Mouse (Mus musculus) heart, embryonic 11.5 days (tissue): ENCODE data around the gene Calcb. TPM values are rescaled to one million over a fixed set of nuclear protein-coding genes. Genes with fewer than 3 reads are reported as not detected.
A peak's percentile ranks its signal among the peaks of the same experiment; 100 is the strongest.

ENCODE experiments used
- ATAC-seq: fragments of 200-750 bp; cut with Nextera tagmentation; replicated peaks from 2 replicates; pipeline ENCODE4 v1.8.0; 2017; ENCODE audit warnings: moderate library complexity; ENCODE audit not compliant: insufficient number of reproducible peaks, low FRiP score, low TSS enrichment
- H3K27ac ChIP-seq: fragments of 300-500 bp; sonication (generic); 2 replicates; pipeline ENCODE4 v1.5.1; 2014; ENCODE audit warnings: mild to moderate bottlenecking, low read depth, low read length
- H3K27me3 ChIP-seq: fragments of 300-500 bp; sonication (generic); 2 replicates; pipeline ENCODE4 v1.6.1; 2014; ENCODE audit warnings: mild to moderate bottlenecking, low read length, mixed read lengths; ENCODE audit not compliant: control insufficient read depth, insufficient read depth
- H3K36me3 ChIP-seq: fragments of 300-500 bp; sonication (generic); 2 replicates; pipeline ENCODE4 v1.6.1; 2014; ENCODE audit warnings: mild to moderate bottlenecking, low read length, moderate library complexity, mixed read lengths; ENCODE audit not compliant: control insufficient read depth, insufficient read depth
- H3K4me1 ChIP-seq: fragments of 300-500 bp; sonication (generic); 2 replicates; pipeline ENCODE4 v1.6.1; 2014; ENCODE audit warnings: low read length; ENCODE audit not compliant: control insufficient read depth, insufficient read depth
- H3K4me2 ChIP-seq: fragments of 300-500 bp; sonication (generic); 2 replicates; pipeline ENCODE4 v1.6.1; 2014; ENCODE audit warnings: mild to moderate bottlenecking, moderate library complexity
- H3K4me3 ChIP-seq: fragments of 300-500 bp; sonication (generic); 2 replicates; pipeline ENCODE4 v1.5.1; 2014; ENCODE audit warnings: low read depth, low read length
- H3K9ac ChIP-seq: fragments of 300-500 bp; sonication (generic); 2 replicates; pipeline ENCODE4 v1.6.1; 2014; ENCODE audit warnings: mild to moderate bottlenecking, low read depth, low read length, moderate library complexity
- H3K9me3 ChIP-seq: fragments of 300-500 bp; sonication (generic); replicated peaks from 2 replicates; pipeline ENCODE4 v1.6.1; 2016; ENCODE audit warnings: low read length; ENCODE audit not compliant: control insufficient read depth
- WGBS: fragments of 180-500 bp; shearing (Covaris S2); extraction: QIAGEN DNeasy Blood & Tissue Kit; methylation state at CpG from one replicate; pipeline ENCODE4 v1.1.7; 2014; ENCODE audit not compliant: insufficient replicate concordance; 5-methylcytosine and 5-hydroxymethylcytosine counted together
- polyA plus RNA-seq: library from polyadenylated mRNA; unstranded; fragments of >200 nt; fragmentation: Nextera tagmentation; extraction: Ambion mirVana; gene quantifications from 2 replicates; pipeline ENCODE4 v1.2.1, GENCODE M21; 2014

Gene Calcb
- polyA plus RNA-seq, result 0.17 TPM in 1 of 2 replicates, not detected in the other

DNA sequence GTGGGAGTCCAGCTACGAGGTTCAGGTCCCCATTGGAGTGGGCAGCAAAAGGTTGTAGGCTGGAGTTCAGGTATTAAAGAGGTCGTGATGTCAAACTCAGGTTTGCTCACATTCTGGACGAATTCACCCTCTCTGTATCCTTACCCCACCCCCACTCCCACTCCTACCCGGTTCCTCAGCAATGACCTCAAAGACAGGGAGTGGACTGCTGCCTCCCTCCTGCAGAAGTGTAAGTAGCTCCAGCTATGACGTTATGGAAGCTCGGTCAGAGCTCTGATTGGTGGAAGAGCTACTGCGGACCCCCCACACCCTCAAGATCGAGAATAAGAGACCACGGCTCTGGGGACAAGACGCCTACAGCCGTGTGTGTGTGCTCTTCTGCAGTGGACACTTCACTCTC lies at the start of gene Calcb:
Gene Calcb, plus strand, starts transcription at position 344 of the 400 bp plus-strand sequence.
- no peak within 1 kb of the TSS for H3K27ac ChIP-seq
- H3K9ac ChIP-seq, result no peak within 1 kb of the TSS
- H3K4me2 ChIP-seq, result peak within 1 kb of the TSS; percentile 59
- no peaks in the 10 kb centered on the region for H3K36me3 ChIP-seq
- no peaks in the 10 kb centered on the region for H3K9me3 ChIP-seq
- WGBS, result 5% methylated on average over 11 of the region's 11 CpGs
- H3K4me1 ChIP-seq, result peaks cover 11% of the 10 kb centered on the region
- H3K27me3 ChIP-seq, result peaks cover 43% of the 10 kb centered on the region
- no peak for ATAC-seq
- H3K4me3 ChIP-seq, result peak within 1 kb of the TSS; percentile 28

DNA sequence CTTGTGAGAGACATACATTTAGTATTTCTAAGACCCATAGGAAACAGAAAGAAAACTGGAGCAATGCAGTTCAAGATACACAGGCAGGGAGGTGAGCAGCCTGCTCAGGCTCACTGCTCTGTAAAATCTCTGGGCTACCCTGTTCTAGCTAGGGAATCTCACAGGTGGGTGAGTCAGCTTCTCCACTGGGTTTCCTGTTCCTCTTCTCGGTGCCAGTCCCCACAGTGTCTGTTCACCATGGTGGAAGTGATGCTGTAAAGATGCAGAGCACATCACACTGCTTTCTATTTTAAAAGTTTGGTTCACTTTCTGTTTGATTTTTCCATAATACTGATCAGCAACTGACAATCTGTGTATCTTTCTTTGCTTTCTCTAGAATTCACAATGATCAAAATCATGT lies 47.0 kb upstream of the Calcb start:
- H3K4me3 ChIP-seq, result no peak overlapping the region

DNA sequence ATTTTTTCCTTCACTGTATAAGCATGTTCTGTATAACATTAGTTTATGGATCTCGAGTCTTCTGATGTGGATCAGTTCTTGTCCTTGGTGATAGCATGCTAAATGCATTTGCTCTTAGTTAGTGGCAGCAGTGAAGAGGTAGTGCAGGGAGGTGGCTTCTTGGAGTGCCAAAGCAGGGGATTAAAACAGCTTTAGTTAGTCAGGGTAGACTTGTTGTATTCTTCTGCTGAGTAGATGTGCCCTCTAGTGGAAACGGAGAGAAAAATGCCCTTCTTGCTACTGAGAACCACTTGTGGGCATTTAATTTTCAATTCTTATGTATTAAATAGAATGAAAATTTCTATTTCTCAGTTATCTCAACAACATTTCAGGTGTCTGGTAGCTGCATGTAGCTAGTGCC lies 45.7 kb upstream of the Calcb start:
- no peaks in the 10 kb centered on the region for H3K9me3 ChIP-seq
- H3K4me1 ChIP-seq, result no peaks in the 10 kb centered on the region
- no peak overlapping the region for H3K27ac ChIP-seq
- no peaks in the 10 kb centered on the region for H3K36me3 ChIP-seq
- no peak overlapping the region for H3K4me3 ChIP-seq
- 25% methylated on average over 2 of the region's 2 CpGs for WGBS
- no peaks in the 10 kb centered on the region for H3K27me3 ChIP-seq
- no peak overlapping the region for H3K4me2 ChIP-seq
- H3K9ac ChIP-seq, result no peak overlapping the region
- no peak for ATAC-seq

More for the DNA sequence above, 47.0 kb upstream of the Calcb start:
- H3K4me1 ChIP-seq, result no peaks in the 10 kb centered on the region
- H3K27ac ChIP-seq, result no peak overlapping the region
- no peak overlapping the region for H3K9ac ChIP-seq
- H3K36me3 ChIP-seq, result no peaks in the 10 kb centered on the region
- no peaks in the 10 kb centered on the region for H3K9me3 ChIP-seq
- no peak for ATAC-seq
- H3K27me3 ChIP-seq, result no peaks in the 10 kb centered on the region
- no peak overlapping the region for H3K4me2 ChIP-seq
- 61% methylated on average over 1 of the region's 1 CpGs for WGBS

- Histone ChIP-seq H3K4me1 (no peaks in the 10 kb centered on the region), H3K9me3 (no peaks in the 10 kb centered on the region), H3K4me3 (no peak overlapping the region), H3K27me3 (no peaks in the 10 kb centered on the region), H3K27ac (no peak overlapping the region), H3K36me3 (no peaks in the 10 kb centered on the region), H3K9ac (no peak overlapping the region), H3K4me2 (no peak overlapping the region)
- no peak for ATAC-seq
Measured at GRCm38 (mm10) chr7:114692339-114692738, 26.1 kb upstream of the Calcb start.

DNA sequence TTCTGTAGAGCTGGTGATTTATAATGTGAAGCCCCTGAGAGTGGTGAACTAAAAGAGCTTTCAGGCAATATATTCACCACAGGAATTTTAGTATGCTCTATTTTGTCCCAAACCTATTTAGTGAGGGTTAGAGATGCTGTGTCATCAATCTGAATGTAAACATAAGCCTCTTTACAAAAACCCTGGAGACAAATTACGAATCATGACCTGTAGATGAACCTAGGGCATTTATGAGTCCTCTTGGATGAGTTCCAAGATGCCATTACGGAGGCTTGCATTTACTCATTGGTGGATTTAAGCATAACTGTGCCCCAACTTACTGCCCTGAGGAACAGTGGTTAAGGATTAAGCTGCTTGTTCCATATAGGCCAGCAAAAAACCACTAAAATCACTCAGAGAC lies 17.6 kb upstream of the Calcb start:
- H3K4me2 ChIP-seq, result no peak overlapping the region
- no peaks in the 10 kb centered on the region for H3K36me3 ChIP-seq
- H3K27ac ChIP-seq, result no peak overlapping the region
- no peak overlapping the region for H3K4me3 ChIP-seq
- no peaks in the 10 kb centered on the region for H3K27me3 ChIP-seq
- ATAC-seq, result no peak
- 58% methylated on average over 2 of the region's 2 CpGs for WGBS
- no peaks in the 10 kb centered on the region for H3K4me1 ChIP-seq
- H3K9ac ChIP-seq, result no peak overlapping the region
- no peaks in the 10 kb centered on the region for H3K9me3 ChIP-seq

DNA sequence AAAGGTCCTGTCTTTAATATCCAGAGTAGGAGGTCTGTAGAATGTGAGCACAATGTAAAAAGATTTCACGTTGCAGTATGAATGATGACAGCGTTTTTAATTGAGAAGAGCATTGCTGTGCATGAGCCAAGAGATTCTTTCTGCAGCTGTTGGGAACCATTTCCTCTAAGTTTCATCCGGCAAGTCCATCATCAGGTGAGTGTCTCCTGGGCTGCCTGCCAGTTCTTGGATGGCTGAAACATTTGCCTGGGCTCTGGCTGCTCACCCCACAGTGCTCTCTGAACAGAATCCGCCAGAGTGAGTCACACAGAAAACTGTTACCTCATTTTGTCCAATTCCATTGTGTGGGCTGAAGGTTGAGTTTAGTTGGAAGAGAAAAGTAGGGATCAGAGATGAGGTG lies 11.7 kb upstream of the Calcb start:
- no peaks in the 10 kb centered on the region for H3K9me3 ChIP-seq
- no peak overlapping the region for H3K27ac ChIP-seq
- no peak overlapping the region for H3K9ac ChIP-seq
- H3K4me2 ChIP-seq, result no peak overlapping the region
- 78% methylated on average over 4 of the region's 4 CpGs for WGBS
- no peaks in the 10 kb centered on the region for H3K27me3 ChIP-seq
- no peak overlapping the region for H3K4me3 ChIP-seq
- no peak for ATAC-seq
- no peaks in the 10 kb centered on the region for H3K36me3 ChIP-seq
- no peaks in the 10 kb centered on the region for H3K4me1 ChIP-seq

DNA sequence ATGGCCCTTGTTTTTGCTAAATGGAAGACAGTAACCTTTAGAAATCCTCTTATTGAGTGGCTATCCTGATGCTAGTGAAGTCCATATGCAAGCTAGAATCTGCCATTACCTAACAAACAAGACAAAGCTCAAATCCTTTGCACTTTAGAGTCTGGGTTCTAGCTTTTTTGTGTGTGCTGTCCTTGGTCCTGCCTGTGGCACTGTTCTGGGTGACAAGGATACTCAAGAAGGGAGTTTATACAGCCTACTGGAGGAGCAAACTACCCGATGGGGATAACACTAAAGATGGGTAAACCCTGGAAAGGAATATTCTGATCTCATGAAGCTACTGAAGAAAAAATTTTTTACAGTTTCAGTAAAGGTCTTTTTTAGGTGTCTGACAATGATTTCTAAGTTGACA lies 11.0 kb upstream of the Calcb start:
- H3K4me2 ChIP-seq, result no peak overlapping the region

GRCm38 (mm10) chr7:114710419-114710818 lies 8.0 kb upstream of the Calcb start:
- Histone ChIP-seq H3K9ac (no peak overlapping the region), H3K36me3 (no peaks in the 10 kb centered on the region), H3K4me3 (no peak overlapping the region), H3K4me2 (no peak overlapping the region), H3K4me1 (no peaks in the 10 kb centered on the region), H3K27me3 (no peaks in the 10 kb centered on the region), H3K9me3 (no peaks in the 10 kb centered on the region), H3K27ac (no peak overlapping the region)
- WGBS, result 82% methylated on average over 2 of the region's 2 CpGs
- ATAC-seq, result no peak

More for the DNA sequence above, 11.0 kb upstream of the Calcb start:
- ATAC-seq, result no peak
- Histone ChIP-seq H3K9ac (no peak overlapping the region), H3K9me3 (no peaks in the 10 kb centered on the region), H3K36me3 (no peaks in the 10 kb centered on the region), H3K27me3 (no peaks in the 10 kb centered on the region), H3K4me3 (no peak overlapping the region), H3K27ac (no peak overlapping the region), H3K4me1 (no peaks in the 10 kb centered on the region)
- 58% methylated on average over 1 of the region's 1 CpGs for WGBS

DNA sequence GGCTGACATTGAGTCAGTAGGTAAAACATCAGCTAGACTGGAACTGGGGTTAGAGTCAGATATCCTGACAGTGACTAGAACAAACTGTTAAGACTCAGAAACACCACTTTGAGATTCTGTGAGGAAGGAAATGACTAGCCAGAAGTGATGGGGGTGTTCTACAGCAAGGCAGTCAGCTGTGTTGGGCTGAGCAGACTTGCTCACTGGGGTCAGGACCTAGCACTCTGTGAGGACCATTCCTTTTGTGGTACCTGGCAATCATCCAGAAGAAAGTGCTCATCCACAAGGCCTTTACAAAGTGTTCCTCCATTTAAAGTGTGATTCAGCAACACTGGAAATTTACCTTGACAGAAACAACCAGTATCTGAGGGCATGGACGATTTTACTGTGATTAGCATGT lies 5.9 kb upstream of the Calcb start:
- no peak for ATAC-seq
- H3K27ac ChIP-seq, result no peak overlapping the region
- H3K4me3 ChIP-seq, result no peak overlapping the region
- H3K9me3 ChIP-seq, result no peaks in the 10 kb centered on the region
- WGBS, result 68% methylated on average over 1 of the region's 1 CpGs
- H3K4me2 ChIP-seq, result no peak overlapping the region
- no peaks in the 10 kb centered on the region for H3K4me1 ChIP-seq
- H3K9ac ChIP-seq, result no peak overlapping the region
- no peaks in the 10 kb centered on the region for H3K36me3 ChIP-seq
- H3K27me3 ChIP-seq, result peaks cover 11% of the 10 kb centered on the region
